In genomic region chr6:136897789-136898188, GRCm38 (mm10) we compare ENCODE assay signal across 14 mouse cellular contexts. TPM values are rescaled to one million over a fixed set of nuclear protein-coding genes. Genes with fewer than 3 reads are reported as not detected.
DNase-seq lines count a peak whose midpoint lies in the region; ATAC-seq lines count a peak whose summit lies in the region.
"Had no signal": no experiment of that assay in that cellular context is flagged by ENCODE, and none has a peak within 500 bp of the region (broad histone marks: within the 10 kb centered on the region; RNA-seq: fewer than 3 reads in every experiment).

No protein-coding gene starts in this region.

- H3K27me3 ChIP-seq in kidney, embryonic 14.5 days (ENCODE audit: control insufficient read depth, insufficient read depth, low read length) = no peaks in the 10 kb centered on the region
- no peaks in the 10 kb centered on the region for H3K27me3 ChIP-seq in embryonic facial prominence, embryonic 15.5 days
- H3K27me3 ChIP-seq in heart, embryonic 16.5 days (ENCODE audit: control insufficient read depth, insufficient read depth, low read length) = no peaks in the 10 kb centered on the region
- no peaks in the 10 kb centered on the region for H3K27me3 ChIP-seq in forebrain, embryonic 13.5 days
- no peaks in the 10 kb centered on the region for H3K27me3 ChIP-seq in forebrain, embryonic 16.5 days (replicated peaks; ENCODE audit: control insufficient read depth, insufficient read depth, low read length)
- H3K27me3 ChIP-seq: CH12.LX had no signal

- no peak for ATAC-seq in kidney, embryonic 14.5 days (ENCODE audit: low FRiP score, low TSS enrichment)
- no peak for ATAC-seq in embryonic facial prominence, embryonic 15.5 days (ENCODE audit: insufficient number of reproducible peaks, low FRiP score, low TSS enrichment, low read depth)
- no peak for ATAC-seq in heart, embryonic 16.5 days (replicated peaks; ENCODE audit: extremely low read depth, insufficient read depth, low FRiP score)
- no peak for ATAC-seq in forebrain, embryonic 13.5 days
- no peak for ATAC-seq in forebrain, embryonic 16.5 days
- ATAC-seq: liver, postnatal 0 days; midbrain, embryonic 16.5 days had no signal

- no peaks in the 10 kb centered on the region for H3K9me3 ChIP-seq in kidney, embryonic 14.5 days (ENCODE audit: control insufficient read depth, low read length)
- no peaks in the 10 kb centered on the region for H3K9me3 ChIP-seq in embryonic facial prominence, embryonic 15.5 days (replicated peaks)
- H3K9me3 ChIP-seq in heart, embryonic 16.5 days (replicated peaks; ENCODE audit: control insufficient read depth, low read length) = peaks cover 2% of the 10 kb centered on the region; the same call in 1 of the 2 replicates
- H3K9me3 ChIP-seq in forebrain, embryonic 13.5 days (replicated peaks) = no peaks in the 10 kb centered on the region
- H3K9me3 ChIP-seq in forebrain, embryonic 16.5 days (ENCODE audit: control insufficient read depth, low read length) = no peaks in the 10 kb centered on the region

- no peaks in the 10 kb centered on the region for H3K36me3 ChIP-seq in kidney, embryonic 14.5 days (ENCODE audit: control insufficient read depth, insufficient read depth, low read length)
- H3K36me3 ChIP-seq in embryonic facial prominence, embryonic 15.5 days = no peaks in the 10 kb centered on the region
- H3K36me3 ChIP-seq in heart, embryonic 16.5 days (ENCODE audit: control insufficient read depth, insufficient read depth) = no peaks in the 10 kb centered on the region
- no peaks in the 10 kb centered on the region for H3K36me3 ChIP-seq in forebrain, embryonic 13.5 days (ENCODE audit: poor library complexity, severe bottlenecking)
- no peaks in the 10 kb centered on the region for H3K36me3 ChIP-seq in forebrain, embryonic 16.5 days (ENCODE audit: control insufficient read depth, insufficient read depth)

- no peak for DNase-seq in kidney, adult 8-10 months
- DNase-seq in Muller cell, postnatal 12 days (ENCODE audit: inconsistent ontology term) = peak; percentile 24
- DNase-seq: adrenal gland, postnatal 14 days; liver, postnatal 0 days; thymus, postnatal 4 days had no signal

- H3K27ac ChIP-seq in kidney, embryonic 14.5 days (ENCODE audit: low read depth, low read length) = peak overlapping the region; percentile 49; the same call in 1 of the 2 replicates
- H3K27ac ChIP-seq in embryonic facial prominence, embryonic 15.5 days (replicated peaks) = peak overlapping the region; percentile 5
- peak overlapping the region; percentile 81 for H3K27ac ChIP-seq in heart, embryonic 16.5 days (ENCODE audit: low read length)
- no peak overlapping the region for H3K27ac ChIP-seq in forebrain, embryonic 13.5 days
- H3K27ac ChIP-seq in forebrain, embryonic 16.5 days (ENCODE audit: low read length) = no peak overlapping the region

- H3K9ac ChIP-seq in kidney, embryonic 14.5 days (ENCODE audit: low read depth, low read length) = no peak overlapping the region
- no peak overlapping the region for H3K9ac ChIP-seq in embryonic facial prominence, embryonic 15.5 days
- no peak overlapping the region for H3K9ac ChIP-seq in heart, embryonic 16.5 days (ENCODE audit: low read length)
- no peak overlapping the region for H3K9ac ChIP-seq in forebrain, embryonic 13.5 days
- no peak overlapping the region for H3K9ac ChIP-seq in forebrain, embryonic 16.5 days (replicated peaks; ENCODE audit: low read depth, low read length)
- H3K9ac ChIP-seq: liver, postnatal 0 days had no signal

- no peak overlapping the region for H3K4me3 ChIP-seq in kidney, embryonic 14.5 days (ENCODE audit: low read length)
- H3K4me3 ChIP-seq in embryonic facial prominence, embryonic 15.5 days (replicated peaks) = no peak overlapping the region
- H3K4me3 ChIP-seq in heart, embryonic 16.5 days (ENCODE audit: low read length) = no peak overlapping the region
- H3K4me3 ChIP-seq in forebrain, embryonic 13.5 days = no peak overlapping the region
- H3K4me3 ChIP-seq in forebrain, embryonic 16.5 days (replicated peaks; ENCODE audit: low read length) = no peak overlapping the region

- 55% methylated on average over 4 of the region's 4 CpGs for WGBS in kidney, embryonic 14.5 days
- 41% methylated on average over 4 of the region's 4 CpGs for WGBS in embryonic facial prominence, embryonic 15.5 days
- WGBS in heart, embryonic 16.5 days = 44% methylated on average over 4 of the region's 4 CpGs
- WGBS in forebrain, embryonic 13.5 days = 91% methylated on average over 4 of the region's 4 CpGs
- WGBS in forebrain, embryonic 16.5 days = 91% methylated on average over 4 of the region's 4 CpGs

- peaks cover 10% of the 10 kb centered on the region for H3K4me1 ChIP-seq in kidney, embryonic 14.5 days (ENCODE audit: control insufficient read depth, insufficient read depth, low read length)
- peaks cover 20% of the 10 kb centered on the region for H3K4me1 ChIP-seq in embryonic facial prominence, embryonic 15.5 days
- H3K4me1 ChIP-seq in heart, embryonic 16.5 days (ENCODE audit: control insufficient read depth, insufficient read depth, low read length) = peaks cover 14% of the 10 kb centered on the region
- no peaks in the 10 kb centered on the region for H3K4me1 ChIP-seq in forebrain, embryonic 13.5 days
- H3K4me1 ChIP-seq in forebrain, embryonic 16.5 days (replicated peaks; ENCODE audit: control insufficient read depth, insufficient read depth, low read length) = no peaks in the 10 kb centered on the region

- no peak overlapping the region for H3K4me2 ChIP-seq in kidney, embryonic 14.5 days (replicated peaks; ENCODE audit: low read depth, low read length)
- no peak overlapping the region for H3K4me2 ChIP-seq in embryonic facial prominence, embryonic 15.5 days (replicated peaks)
- H3K4me2 ChIP-seq in heart, embryonic 16.5 days (ENCODE audit: low read depth, low read length) = no peak overlapping the region
- no peak overlapping the region for H3K4me2 ChIP-seq in forebrain, embryonic 13.5 days
- H3K4me2 ChIP-seq in forebrain, embryonic 16.5 days (ENCODE audit: low read length) = no peak overlapping the region

RNA-seq across cellular contexts. Expression of gene Mgp, which starts 22.2 kb away (rescaled TPM):
- 168 and 215 TPM in 2 replicates for polyA plus RNA-seq in kidney, embryonic 14.5 days (2014; fragmentation: Nextera tagmentation; extraction: Ambion mirVana)
- 211 and 283 TPM in 2 replicates for polyA plus RNA-seq in embryonic facial prominence, embryonic 15.5 days (2015; fragmentation: Nextera tagmentation; extraction: Ambion mirVana)
- 570 and 632 TPM in 2 replicates for polyA plus RNA-seq in heart, embryonic 16.5 days (2015; fragmentation: Nextera tagmentation; extraction: Ambion mirVana)
- polyA plus RNA-seq in forebrain, embryonic 13.5 days (2015; fragmentation: Nextera tagmentation; extraction: Ambion mirVana) = 3.0 and 3.3 TPM in 2 replicates
- 8.2 and 22.7 TPM in 2 replicates for polyA plus RNA-seq in forebrain, embryonic 16.5 days (2015; fragmentation: Nextera tagmentation; extraction: Ambion mirVana)

RNA-seq across cellular contexts. Expression of gene Erp27, which starts 24.2 kb away (rescaled TPM):
- 0.22 and 0.31 TPM in 2 replicates for polyA plus RNA-seq in kidney, embryonic 14.5 days (2014; fragmentation: Nextera tagmentation; extraction: Ambion mirVana)
- polyA plus RNA-seq in embryonic facial prominence, embryonic 15.5 days (2015; fragmentation: Nextera tagmentation; extraction: Ambion mirVana) = 0.60 and 0.80 TPM in 2 replicates
- 0.70 and 0.96 TPM in 2 replicates for polyA plus RNA-seq in heart, embryonic 16.5 days (2015; fragmentation: Nextera tagmentation; extraction: Ambion mirVana)
- 0.22 TPM in 1 of 2 replicates, not detected in the other for polyA plus RNA-seq in forebrain, embryonic 13.5 days (2015; fragmentation: Nextera tagmentation; extraction: Ambion mirVana)
- 0.24 and 0.34 TPM in 2 replicates for polyA plus RNA-seq in forebrain, embryonic 16.5 days (2015; fragmentation: Nextera tagmentation; extraction: Ambion mirVana)
- polyA plus RNA-seq: forebrain, embryonic 11.5 days; neural tube, embryonic 14.5 days had no signal

RNA-seq across cellular contexts. Expression of gene Pde6h, which starts 25.8 kb away (rescaled TPM):
- 0.11 and 0.81 TPM in 2 replicates for polyA plus RNA-seq in kidney, embryonic 14.5 days (2014; fragmentation: Nextera tagmentation; extraction: Ambion mirVana)
- polyA plus RNA-seq in embryonic facial prominence, embryonic 15.5 days (2015; fragmentation: Nextera tagmentation; extraction: Ambion mirVana) = not detected in 2 replicates
- polyA plus RNA-seq in heart, embryonic 16.5 days (2015; fragmentation: Nextera tagmentation; extraction: Ambion mirVana) = 0.38 and 0.62 TPM in 2 replicates
- polyA plus RNA-seq in forebrain, embryonic 13.5 days (2015; fragmentation: Nextera tagmentation; extraction: Ambion mirVana) = 0.03 TPM in 1 of 2 replicates, not detected in the other
- not detected in 2 replicates for polyA plus RNA-seq in forebrain, embryonic 16.5 days (2015; fragmentation: Nextera tagmentation; extraction: Ambion mirVana)
- polyA plus RNA-seq: forebrain, embryonic 11.5 days; neural tube, embryonic 14.5 days had no signal

RNA-seq across cellular contexts. Expression of gene Art4, which starts 40.3 kb away (rescaled TPM):
- 1.7 and 2.2 TPM in 2 replicates for polyA plus RNA-seq in kidney, embryonic 14.5 days (2014; fragmentation: Nextera tagmentation; extraction: Ambion mirVana)
- polyA plus RNA-seq in embryonic facial prominence, embryonic 15.5 days (2015; fragmentation: Nextera tagmentation; extraction: Ambion mirVana) = 3.0 and 3.3 TPM in 2 replicates
- 11.6 and 13.6 TPM in 2 replicates for polyA plus RNA-seq in heart, embryonic 16.5 days (2015; fragmentation: Nextera tagmentation; extraction: Ambion mirVana)
- 0.08 TPM in 1 of 2 replicates, not detected in the other for polyA plus RNA-seq in forebrain, embryonic 13.5 days (2015; fragmentation: Nextera tagmentation; extraction: Ambion mirVana)
- polyA plus RNA-seq in forebrain, embryonic 16.5 days (2015; fragmentation: Nextera tagmentation; extraction: Ambion mirVana) = 0.08 and 0.09 TPM in 2 replicates
- polyA plus RNA-seq: neural tube, embryonic 14.5 days had no signal

RNA-seq across cellular contexts. Expression of gene Arhgdib, which starts 43.9 kb away (rescaled TPM):
- 60.4 and 65.6 TPM in 2 replicates for polyA plus RNA-seq in kidney, embryonic 14.5 days (2014; fragmentation: Nextera tagmentation; extraction: Ambion mirVana)
- 140 and 145 TPM in 2 replicates for polyA plus RNA-seq in embryonic facial prominence, embryonic 15.5 days (2015; fragmentation: Nextera tagmentation; extraction: Ambion mirVana)
- polyA plus RNA-seq in heart, embryonic 16.5 days (2015; fragmentation: Nextera tagmentation; extraction: Ambion mirVana) = 103 and 152 TPM in 2 replicates
- 11.0 and 11.5 TPM in 2 replicates for polyA plus RNA-seq in forebrain, embryonic 13.5 days (2015; fragmentation: Nextera tagmentation; extraction: Ambion mirVana)
- polyA plus RNA-seq in forebrain, embryonic 16.5 days (2015; fragmentation: Nextera tagmentation; extraction: Ambion mirVana) = 18.5 and 20.6 TPM in 2 replicates

Comparison
In these comparisons a context has a peak if more than half of its experiments do, and no peak if none do; other contexts are left out.
1. H3K27ac ChIP-seq: peak in kidney, embryonic 14.5 days (single experiment), embryonic facial prominence, embryonic 15.5 days (single experiment) and heart, embryonic 16.5 days (single experiment); none in forebrain, embryonic 13.5 days (single experiment) and forebrain, embryonic 16.5 days (single experiment).